Mouse (Mus musculus) myocyte (in vitro differentiated cells): ENCODE measurements around the gene Tlx1. TPM values are rescaled to one million over a fixed set of nuclear protein-coding genes. Genes with fewer than 3 reads are reported as not detected.

Experiments
- H3K27me3 ChIP-seq: one replicate; pipeline ENCODE4 v1.6.1; 2011; ENCODE audit not compliant: control insufficient read depth, insufficient read depth, insufficient read length
- H3K36me3 ChIP-seq: one replicate; pipeline ENCODE4 v1.6.1; 2011; ENCODE audit not compliant: control insufficient read depth, insufficient read depth
- H3K4me2 ChIP-seq: one replicate; pipeline ENCODE4 v1.6.1; 2011; ENCODE audit warnings: low read depth, control low read depth
- H3K4me3 ChIP-seq: one replicate; pipeline ENCODE4 v1.5.1; 2011; ENCODE audit warnings: mild to moderate bottlenecking, control low read depth, moderate library complexity
- H3K79me2 ChIP-seq: one replicate; pipeline ENCODE4 v1.6.1; 2011; ENCODE audit not compliant: control insufficient read depth, insufficient read depth
- H3ac ChIP-seq: one replicate; pipeline ENCODE4 v1.6.1; 2011; ENCODE audit not compliant: control insufficient read depth, insufficient read length
- CEBPB ChIP-seq: IDR thresholded peaks from 2 replicates; pipeline ENCODE4 v1.6.1; 2011; ENCODE audit warnings: mild to moderate bottlenecking, moderate library complexity; ENCODE audit not compliant: poor library complexity, insufficient read depth, severe bottlenecking
- E2F4 ChIP-seq: IDR thresholded peaks from one replicate; pipeline ENCODE4 v1.6.1; 2011; ENCODE audit warnings: mild to moderate bottlenecking, control low read depth, moderate library complexity; ENCODE audit not compliant: insufficient read depth
- MAX ChIP-seq: IDR thresholded peaks from one replicate; pipeline ENCODE4 v1.6.1; 2011; ENCODE audit warnings: low read depth, mild to moderate bottlenecking, control low read depth
- MYOD1 ChIP-seq, 3 experiments: IDR thresholded peaks; one replicate each; pipeline ENCODE4 v1.6.1; 2011; ENCODE audit warnings: control low read depth in 2 of 3, low read depth in 2 of 3, mild to moderate bottlenecking in 2 of 3, moderate library complexity in 1 of 3; ENCODE audit not compliant: insufficient read length in 2 of 3, control insufficient read depth in 1 of 3
- MYOG ChIP-seq, 3 experiments: IDR thresholded peaks; one replicate each; pipeline ENCODE4 v1.6.1; 2011; ENCODE audit warnings: control low read depth in 2 of 3, low read depth in 2 of 3, mild to moderate bottlenecking in 2 of 3; ENCODE audit not compliant: insufficient read length in 2 of 3, control insufficient read depth in 1 of 3, insufficient read depth in 1 of 3
- POLR2A ChIP-seq: IDR thresholded peaks from one replicate; pipeline ENCODE4 v1.6.1; 2011; ENCODE audit warnings: low read depth, mild to moderate bottlenecking, control low read depth, moderate library complexity; ENCODE audit not compliant: insufficient read length
- POLR2AphosphoS2 ChIP-seq: IDR thresholded peaks from one replicate; pipeline ENCODE4 v1.6.1; 2011; ENCODE audit warnings: low read depth, control low read depth; ENCODE audit not compliant: insufficient read length
- REST ChIP-seq: IDR thresholded peaks from one replicate; pipeline ENCODE4 v1.6.1; 2011; ENCODE audit warnings: mild to moderate bottlenecking, control low read depth, moderate library complexity; ENCODE audit not compliant: insufficient read depth, insufficient read length
- SRF ChIP-seq: IDR thresholded peaks from one replicate; pipeline ENCODE4 v1.6.1; 2011; ENCODE audit warnings: low read depth; ENCODE audit not compliant: control insufficient read depth, insufficient read length
- TCF12 ChIP-seq: IDR thresholded peaks from one replicate; pipeline ENCODE4 v1.6.1; 2011; ENCODE audit warnings: mild to moderate bottlenecking, control low read depth; ENCODE audit not compliant: poor library complexity, insufficient read depth, severe bottlenecking
- TCF3 ChIP-seq: IDR thresholded peaks from one replicate; pipeline ENCODE4 v1.6.1; 2011; ENCODE audit warnings: low read depth, control low read depth; ENCODE audit not compliant: insufficient read length
- USF1 ChIP-seq: IDR thresholded peaks from one replicate; pipeline ENCODE4 v1.6.1; 2011; ENCODE audit warnings: low read depth, mild to moderate bottlenecking, control low read depth, moderate library complexity
- polyA plus RNA-seq: library from polyadenylated mRNA; unstranded; fragments of >200 nt; fragmentation: generic; extraction: Trizol; gene quantifications from one replicate; pipeline ENCODE4 v1.2.1, GENCODE M21; 2012; ENCODE audit warnings: missing spikeins

Gene Tlx1
- polyA plus RNA-seq, 1 experiment = not detected

DNA sequence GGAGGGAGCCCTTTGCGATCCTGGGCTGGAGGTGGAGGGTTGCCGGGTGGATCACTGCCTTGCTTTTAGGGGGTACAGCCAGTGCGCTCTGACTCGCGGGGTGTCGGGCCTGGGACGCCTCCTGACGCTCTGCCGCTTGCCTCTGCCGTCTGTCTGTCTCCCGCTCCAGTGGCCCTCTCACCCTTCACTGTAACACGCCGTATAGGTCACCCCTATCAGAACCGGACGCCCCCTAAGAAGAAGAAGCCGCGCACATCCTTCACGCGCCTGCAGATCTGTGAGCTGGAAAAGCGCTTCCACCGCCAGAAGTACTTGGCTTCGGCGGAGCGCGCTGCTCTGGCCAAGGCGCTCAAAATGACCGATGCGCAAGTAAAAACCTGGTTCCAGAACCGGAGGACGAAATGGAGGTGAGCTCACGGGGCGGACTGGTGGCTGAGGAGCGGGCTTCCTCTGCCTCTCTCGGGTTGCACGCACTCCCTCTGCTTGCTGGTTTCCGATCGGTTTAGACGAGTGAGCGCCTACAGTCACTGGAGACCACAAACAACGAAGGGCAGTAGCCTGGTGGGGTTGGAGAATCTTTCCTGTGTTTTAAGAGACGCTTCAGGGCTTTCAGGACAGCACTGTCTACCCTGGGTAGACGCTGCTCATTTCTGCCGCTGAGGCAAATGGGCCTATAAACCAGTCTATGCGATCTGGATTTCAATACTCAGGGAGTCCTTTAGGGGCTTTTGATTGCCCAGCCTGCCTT is 3.0 kb downstream of the Tlx1 start:
- no peak for TF ChIP-seq TCF3
- no peak for TF ChIP-seq E2F4
- no peak for TF ChIP-seq MYOG (IDR thresholded peaks at IDR 0.05; ENCODE audit: control insufficient read depth in 1 of 3, insufficient read depth in 1 of 3, insufficient read length in 2 of 3, low read depth in 2 of 3)
- no peak for TF ChIP-seq SRF
- no peak for TF ChIP-seq MYOD1 (IDR thresholded peaks at IDR 0.05; ENCODE audit: control insufficient read depth in 1 of 3, insufficient read length in 2 of 3, low read depth in 2 of 3)
- TF ChIP-seq TCF12 = no peak
- no peak for TF ChIP-seq CEBPB
- TF ChIP-seq POLR2AphosphoS2 = no peak
- no peak for TF ChIP-seq POLR2A
- peaks cover 82% of the 10 kb centered on the region for H3K27me3 ChIP-seq
- H3K79me2 ChIP-seq = no peaks in the 10 kb centered on the region
- H3ac ChIP-seq = no peak overlapping the region
- H3K36me3 ChIP-seq = no peaks in the 10 kb centered on the region
- no peak overlapping the region for H3K4me3 ChIP-seq
- no peak overlapping the region for H3K4me2 ChIP-seq

- Histone ChIP-seq H3K4me3 (no peak overlapping the region), H3ac (no peak overlapping the region), H3K27me3 (peaks cover 86% of the 10 kb centered on the region), H3K4me2 (no peak overlapping the region), H3K36me3 (no peaks in the 10 kb centered on the region), H3K79me2 (no peaks in the 10 kb centered on the region)
- TF ChIP-seq E2F4 = no peak
- TF ChIP-seq SRF = no peak
- TF ChIP-seq MYOD1 (IDR thresholded peaks at IDR 0.05; ENCODE audit: control insufficient read depth in 1 of 3, insufficient read length in 2 of 3, low read depth in 2 of 3) = no peak
- TF ChIP-seq REST = no peak
- no peak for TF ChIP-seq POLR2A
- TF ChIP-seq TCF12 = no peak
- TF ChIP-seq CEBPB = no peak
- TF ChIP-seq MAX = no peak
- TF ChIP-seq TCF3 = no peak
- no peak for TF ChIP-seq POLR2AphosphoS2
Measured at GRCm38 (mm10) chr19:45154059-45154386, 3.5 kb downstream of the Tlx1 start.

- Histone ChIP-seq H3K4me3 (no peak overlapping the region), H3K4me2 (no peak overlapping the region), H3K36me3 (no peaks in the 10 kb centered on the region), H3ac (no peak overlapping the region), H3K27me3 (peaks cover 88% of the 10 kb centered on the region), H3K79me2 (no peaks in the 10 kb centered on the region)
- TF ChIP-seq MAX (no peak), MYOD1 (IDR thresholded peaks at IDR 0.05; ENCODE audit: control insufficient read depth in 1 of 3, insufficient read length in 2 of 3, low read depth in 2 of 3) (no peak), TCF3 (no peak), TCF12 (no peak), CEBPB (no peak), USF1 (no peak), SRF (no peak), MYOG (IDR thresholded peaks at IDR 0.05; ENCODE audit: control insufficient read depth in 1 of 3, insufficient read depth in 1 of 3, insufficient read length in 2 of 3, low read depth in 2 of 3) (no peak), POLR2A (no peak), POLR2AphosphoS2 (no peak), REST (no peak), E2F4 (no peak)
Measured at GRCm38 (mm10) chr19:45154521-45154920, 4.0 kb downstream of the Tlx1 start.

GRCm38 (mm10) chr19:45155141-45155790 is 4.8 kb downstream of the Tlx1 start:
- no peaks in the 10 kb centered on the region for H3K36me3 ChIP-seq
- H3K4me2 ChIP-seq = no peak overlapping the region
- TF ChIP-seq MAX (no peak), TCF12 (no peak), MYOD1 (IDR thresholded peaks at IDR 0.05; ENCODE audit: control insufficient read depth in 1 of 3, insufficient read length in 2 of 3, low read depth in 2 of 3) (no peak), E2F4 (no peak), MYOG (IDR thresholded peaks at IDR 0.05; ENCODE audit: control insufficient read depth in 1 of 3, insufficient read depth in 1 of 3, insufficient read length in 2 of 3, low read depth in 2 of 3) (no peak), TCF3 (no peak), USF1 (no peak), SRF (no peak), CEBPB (no peak), POLR2AphosphoS2 (no peak), REST (no peak), POLR2A (no peak)

More at GRCm38 (mm10) chr19:45155141-45155790, 4.8 kb downstream of the Tlx1 start:
- Histone ChIP-seq H3K79me2 (no peaks in the 10 kb centered on the region), H3ac (no peak overlapping the region), H3K27me3 (peaks cover 88% of the 10 kb centered on the region), H3K4me3 (no peak overlapping the region)
